Mouse (Mus musculus): ENCODE data around the gene Gm7356.
"Not testable (repeated sequence)": the region's sequence is repeated elsewhere in the genome, so short reads cannot be mapped to it uniquely, and the experiment has no call there.

The Gm7356 gene

GRCm38 (mm10) chr17:14003604-14004003, at the start of gene Gm7356:
Gene Gm7356, minus strand, starts transcription at chr17:14003704.
- DNase-seq: not testable (repeated sequence)

GRCm38 (mm10) chr17:14041880-14042279, 38.4 kb upstream of the Gm7356 start:
- not testable (repeated sequence) for DNase-seq

GRCm38 (mm10) chr17:14037012-14037411, 33.5 kb upstream of the Gm7356 start:
- not testable (repeated sequence) for DNase-seq

GRCm38 (mm10) chr17:14036113-14036512, 32.6 kb upstream of the Gm7356 start:
- not testable (repeated sequence) for DNase-seq

- not testable (repeated sequence) for DNase-seq
These were observed 10.1 kb downstream of the Gm7356 start for GRCm38 (mm10) chr17:13993425-13993824.

- no peak for DNase-seq
These were observed 15.8 kb downstream of the Gm7356 start for GRCm38 (mm10) chr17:13987690-13988089.

- not testable (repeated sequence) for DNase-seq
These were observed 32.7 kb downstream of the Gm7356 start for GRCm38 (mm10) chr17:13970796-13971195.

GRCm38 (mm10) chr17:13969917-13970316, 33.6 kb downstream of the Gm7356 start:
- not testable (repeated sequence) for DNase-seq

- not testable (repeated sequence) for DNase-seq
These were observed 38.5 kb downstream of the Gm7356 start for GRCm38 (mm10) chr17:13965048-13965447.

GRCm38 (mm10) chr17:13962245-13962644, 41.3 kb downstream of the Gm7356 start:
- DNase-seq: not testable (repeated sequence)

GRCm38 (mm10) chr17:13958129-13958528, 45.4 kb downstream of the Gm7356 start:
- DNase-seq: not testable (repeated sequence)

- DNase-seq: not testable (repeated sequence)
These were observed 51.9 kb downstream of the Gm7356 start for GRCm38 (mm10) chr17:13951570-13951969.
